Mouse (Mus musculus) adrenal gland, postnatal 4 days (tissue): ENCODE data around the gene Smarcd1. TPM values are rescaled to one million over a fixed set of nuclear protein-coding genes. Genes with fewer than 3 reads are reported as not detected.

Source experiments
- DNase-seq, 2 experiments: peaks; one replicate each; pipeline ENCODE4 v3.0.0; 2021 to 2022; ENCODE audit warnings: low spot score in 2 of 2, mixed read lengths in 2 of 2
- total RNA-seq, 2 experiments: library from RNA; stranded (reverse); gene quantifications; 2 replicates each; pipeline ENCODE4 v1.2.3; 2021

The Smarcd1 gene
- total RNA-seq, 2 experiments from 2014 or later = 94.9 to 103 TPM

- no peak for DNase-seq
Measured at GRCm38 (mm10) chr15:99727525-99727924, 25.6 kb downstream of the Smarcd1 start.

DNA sequence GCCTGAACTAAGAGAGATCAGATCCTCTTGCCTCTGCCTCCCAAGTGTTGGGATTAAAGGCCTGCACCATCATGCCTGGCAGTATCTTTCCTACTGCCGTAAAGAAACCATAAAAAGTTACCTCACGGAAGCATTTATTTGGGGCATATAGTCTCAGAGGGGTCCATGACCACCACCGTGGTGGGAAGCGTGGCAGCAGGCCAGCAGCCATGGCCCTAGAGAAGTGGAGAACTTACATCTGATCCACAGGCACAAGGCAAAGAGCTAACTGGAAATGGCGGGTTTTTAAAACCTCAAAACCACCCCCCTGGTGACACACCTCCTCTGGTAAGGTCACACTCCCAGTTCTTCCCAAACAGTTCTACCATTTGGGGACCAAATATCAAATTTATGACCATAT is 26.3 kb downstream of the Smarcd1 start:
- DNase-seq = no peak

- DNase-seq = no peak
Measured at GRCm38 (mm10) chr15:99729056-99729783, 27.3 kb downstream of the Smarcd1 start.

GRCm38 (mm10) chr15:99731167-99731566 is 29.2 kb downstream of the Smarcd1 start:
- no peak for DNase-seq

GRCm38 (mm10) chr15:99731678-99732077 is 29.7 kb downstream of the Smarcd1 start:
- DNase-seq = no peak

GRCm38 (mm10) chr15:99733186-99733585 is 31.3 kb downstream of the Smarcd1 start:
- DNase-seq = no peak

DNA sequence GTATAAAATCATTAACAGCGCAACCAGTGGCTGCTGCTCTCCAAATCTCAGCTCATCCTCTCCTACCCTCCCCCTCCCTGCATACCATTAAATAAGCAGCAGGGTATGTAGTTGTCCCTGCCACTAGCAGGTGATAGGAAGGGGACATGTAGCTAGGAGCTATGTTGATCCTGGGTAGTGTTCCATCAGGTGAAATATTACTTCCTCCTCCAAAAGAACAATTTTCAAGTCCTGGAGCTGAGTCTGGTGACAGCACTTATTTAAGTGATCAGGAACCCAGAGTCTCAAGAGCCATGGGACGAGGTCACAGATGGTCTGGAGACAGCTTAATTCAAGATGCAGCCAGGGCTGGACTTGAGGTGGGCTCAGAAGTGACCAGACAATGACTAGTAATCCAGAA is 33.7 kb downstream of the Smarcd1 start:
- peak; percentile 100 for DNase-seq

GRCm38 (mm10) chr15:99736675-99737074 is 34.7 kb downstream of the Smarcd1 start:
- DNase-seq = no peak

- DNase-seq = no peak
Measured at GRCm38 (mm10) chr15:99740229-99740628, 38.3 kb downstream of the Smarcd1 start.

GRCm38 (mm10) chr15:99754204-99754603 is 52.3 kb downstream of the Smarcd1 start:
- DNase-seq = no peak

Other genes with a start within 250 kb of the Smarcd1 start
- gene Nckap5l, start 244.4 kb upstream of the Smarcd1 start, total RNA-seq = 10 to 100 TPM; 35.7 to 44.5 TPM
- 1 to 10 TPM; 7.8 TPM for gene Bcdin3d, start 227.4 kb upstream of the Smarcd1 start, total RNA-seq
- gene Faim2, start 174.0 kb upstream of the Smarcd1 start, total RNA-seq = 10 to 100 TPM; 23.2 to 26.8 TPM
- gene Aqp2, start 123.1 kb upstream of the Smarcd1 start, total RNA-seq = 10 to 100 TPM in 1 of 2 experiments, 1 to 10 TPM in 1; 1.2 to 11.4 TPM
- gene Aqp5, start 111.3 kb upstream of the Smarcd1 start, total RNA-seq = 1 to 10 TPM; 2.5 to 3.4 TPM
- gene Aqp6, start 100.7 kb upstream of the Smarcd1 start, total RNA-seq = under 1 TPM in 1 of 2 experiments, not detected in 1; 0.81 TPM
- 10 to 100 TPM; 49.9 to 55.4 TPM for gene Racgap1, start 50.5 kb upstream of the Smarcd1 start, total RNA-seq
- 1 to 10 TPM; 1.4 to 1.5 TPM for gene Asic1, start 31.8 kb upstream of the Smarcd1 start, total RNA-seq
- gene Gm17349, start 3.4 kb downstream of the Smarcd1 start, total RNA-seq = 10 to 100 TPM; 34.8 to 45.6 TPM
- 100 to 1,000 TPM; 259 to 304 TPM for gene Gpd1, start 15.4 kb downstream of the Smarcd1 start, total RNA-seq
- 100 to 1,000 TPM; 171 to 192 TPM for gene Cox14, start 23.5 kb downstream of the Smarcd1 start, total RNA-seq
- 10 to 100 TPM; 54.3 to 57.0 TPM for gene Cers5, start 70.8 kb downstream of the Smarcd1 start, total RNA-seq
- gene Lima1, start 173.3 kb downstream of the Smarcd1 start, total RNA-seq = 10 to 100 TPM; 51.0 to 51.9 TPM